Mouse (Mus musculus) adrenal gland, postnatal 14 days (tissue): ENCODE data around the gene Serpina3m. TPM values are rescaled to one million over a fixed set of nuclear protein-coding genes. Genes with fewer than 3 reads are reported as not detected.

ENCODE experiments used
- total RNA-seq: library from RNA; stranded (reverse); gene quantifications from 2 replicates; pipeline ENCODE4 v1.2.3, GENCODE M21; 2021

Serpina3m gene
- total RNA-seq, 1 experiment from 2014 or later: 70.0 TPM

Other genes starting within 250 kb of the Serpina3m start
- 0.30 TPM in 1 of 2 replicates, not detected in the other for gene Serpina5, start 237.4 kb upstream of the Serpina3m start, total RNA-seq
- not detected in 2 replicates for gene Serpina3a, start 225.8 kb upstream of the Serpina3m start, total RNA-seq
- gene Serpina3b, start 210.5 kb upstream of the Serpina3m start, total RNA-seq: 0.33 TPM in 1 of 2 replicates, not detected in the other
- 10.7 and 12.5 TPM in 2 replicates for gene Serpina3c, start 184.6 kb upstream of the Serpina3m start, total RNA-seq
- gene Serpina3f, start 123.9 kb upstream of the Serpina3m start, total RNA-seq: 0.67 and 2.2 TPM in 2 replicates
- 5.2 and 20.1 TPM in 2 replicates for gene Serpina3g, start 102.2 kb upstream of the Serpina3m start, total RNA-seq
- gene Serpina3i, start 75.4 kb upstream of the Serpina3m start, total RNA-seq: 0.78 and 1.7 TPM in 2 replicates
- not detected in 2 replicates for gene Serpina3j, start 23.9 kb upstream of the Serpina3m start, total RNA-seq
- 22.0 and 379 TPM in 2 replicates for gene Serpina3k, start within 50 bp of the Serpina3m start, total RNA-seq
- gene Serpina3n, start 68.2 kb downstream of the Serpina3m start, total RNA-seq: 14.5 and 67.3 TPM in 2 replicates
- not detected in 2 replicates for gene Gsc, start 134.8 kb downstream of the Serpina3m start, total RNA-seq